Mouse (Mus musculus): ENCODE data around the gene Tbc1d23.

Gene Tbc1d23

GRCm38 (mm10) chr16:57163694-57164093 is 67.6 kb downstream of the Tbc1d23 start:
- DNase-seq (ENCODE audit: low read depth, low spot score): no peak

DNA sequence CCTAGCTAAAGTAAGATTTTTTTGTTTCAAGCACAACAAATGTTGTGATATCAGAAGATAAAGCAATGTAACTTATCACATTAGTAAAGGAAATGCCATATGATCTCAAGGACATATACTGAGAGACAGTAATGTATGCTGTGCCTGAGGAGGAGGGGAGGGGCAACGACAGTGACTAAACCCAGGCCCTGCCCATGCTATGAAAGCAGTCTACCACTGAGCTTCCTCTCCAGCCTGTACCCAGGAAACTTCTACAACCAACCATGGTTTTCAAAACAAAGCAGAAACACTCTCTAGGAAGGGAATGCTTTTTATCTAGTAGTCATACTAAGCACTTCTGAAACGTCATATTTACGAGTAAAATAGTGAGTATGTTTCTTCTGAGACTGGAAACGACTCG is 68.5 kb downstream of the Tbc1d23 start:
- no peak for DNase-seq (ENCODE audit: low read depth, low spot score)

DNA sequence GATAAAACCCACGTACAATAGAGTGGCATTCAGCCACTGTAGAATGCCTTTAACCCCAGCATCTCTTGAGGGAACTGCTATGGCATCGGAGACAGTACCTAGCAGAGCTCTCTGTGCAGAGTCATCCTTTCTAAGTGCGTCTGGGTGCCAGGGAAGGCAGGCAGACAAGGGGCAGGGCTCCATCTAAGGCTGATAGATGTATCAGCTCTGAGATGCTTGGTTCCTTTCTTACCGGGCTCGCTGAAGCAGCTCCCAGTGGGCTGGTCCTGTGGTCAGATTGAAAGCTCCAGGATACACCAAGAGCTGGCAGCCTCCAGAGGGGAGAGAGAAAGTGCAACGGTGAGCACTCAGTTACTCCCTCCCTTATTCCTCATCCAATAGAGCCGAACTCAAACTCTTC is 71.5 kb downstream of the Tbc1d23 start:
- DNase-seq (ENCODE audit: low read depth, low spot score): no peak

DNA sequence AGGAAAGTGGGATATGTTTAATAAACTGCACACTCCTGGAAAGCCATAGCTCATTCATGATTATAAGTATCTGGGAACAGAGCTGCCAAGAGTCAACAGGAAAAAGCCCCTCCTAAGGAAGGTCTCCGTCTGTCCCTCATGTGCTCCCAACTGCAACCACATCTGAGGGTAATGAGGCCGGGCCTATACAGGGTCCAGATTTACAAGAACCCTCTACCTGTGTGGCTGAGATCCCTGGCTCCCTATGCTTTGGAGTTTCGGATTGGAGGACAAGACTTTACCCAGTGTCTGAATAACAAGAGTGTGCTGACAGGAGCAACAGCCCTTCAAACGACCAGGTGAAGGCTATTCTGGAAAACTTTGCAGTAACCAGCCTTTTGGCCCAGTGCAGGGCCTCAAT is 73.6 kb downstream of the Tbc1d23 start:
- DNase-seq (ENCODE audit: low read depth, low spot score): no peak

DNA sequence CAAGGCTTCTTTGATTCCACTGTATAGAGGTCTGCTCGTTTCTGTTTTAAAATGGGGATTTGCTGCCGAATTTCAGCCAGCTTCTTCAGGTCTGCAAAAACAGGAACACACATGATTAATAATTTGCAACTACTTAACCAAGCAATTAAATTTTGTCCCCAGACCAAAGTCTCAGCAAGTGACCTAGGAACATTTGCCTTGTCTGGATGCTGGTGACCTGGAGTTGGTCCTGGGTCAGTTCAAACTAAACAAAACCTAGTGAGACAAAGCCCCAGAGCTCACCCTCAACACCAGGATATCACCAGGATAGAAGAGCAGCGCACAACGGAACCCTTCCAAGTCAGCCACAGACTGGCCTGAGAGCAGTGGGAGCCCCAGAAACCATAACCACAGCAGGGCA is 74.2 kb downstream of the Tbc1d23 start:
- no peak for DNase-seq (ENCODE audit: low read depth, low spot score)

DNA sequence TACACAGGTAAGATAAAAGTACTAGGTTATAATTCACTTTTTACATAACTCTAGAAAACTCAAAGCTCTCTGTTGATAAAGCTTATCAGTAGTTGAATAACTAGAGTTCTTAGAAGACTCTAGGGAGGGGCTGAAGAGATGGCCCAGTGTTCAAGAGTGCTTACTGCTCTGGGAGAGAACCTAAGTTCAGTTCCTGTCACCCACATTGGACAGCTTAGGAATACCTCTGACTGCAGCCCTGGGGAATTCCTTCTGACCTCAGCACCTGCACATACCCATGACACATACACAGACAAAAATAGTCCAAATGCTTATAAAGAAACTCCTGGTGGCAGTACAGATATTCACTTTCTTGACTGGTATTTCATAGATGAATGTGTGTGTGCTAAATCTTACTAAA is 75.4 kb downstream of the Tbc1d23 start:
- DNase-seq (ENCODE audit: low read depth, low spot score): no peak

GRCm38 (mm10) chr16:57151437-57151836 is 79.9 kb downstream of the Tbc1d23 start:
- DNase-seq (ENCODE audit: low read depth, low spot score): no peak

DNA sequence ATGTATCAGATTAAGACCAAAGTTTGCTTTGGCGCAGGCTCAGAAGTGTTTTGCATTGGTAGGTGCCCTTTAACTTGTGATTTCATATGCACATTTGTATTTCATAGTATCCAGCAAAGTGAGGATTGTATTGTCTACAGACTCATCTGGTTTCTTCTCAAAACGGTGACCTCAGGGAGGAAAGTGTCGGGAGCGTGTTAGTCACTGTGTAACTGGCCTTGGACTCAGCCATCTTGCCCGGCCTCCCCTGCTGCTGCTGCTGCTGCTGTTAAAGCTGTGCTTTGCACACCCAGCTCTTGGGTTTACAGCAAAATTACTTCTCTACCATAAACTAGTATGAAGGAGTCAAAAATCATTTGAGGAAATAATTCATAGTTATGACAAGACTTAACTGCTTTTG is 86.6 kb downstream of the Tbc1d23 start:
- DNase-seq (ENCODE audit: low read depth, low spot score): no peak

GRCm38 (mm10) chr16:57133611-57134010 is 97.7 kb downstream of the Tbc1d23 start:
- no peak for DNase-seq (ENCODE audit: low read depth, low spot score)

- DNase-seq (ENCODE audit: low read depth, low spot score): no peak
Measured at GRCm38 (mm10) chr16:57132326-57132725, 99.0 kb downstream of the Tbc1d23 start.

DNA sequence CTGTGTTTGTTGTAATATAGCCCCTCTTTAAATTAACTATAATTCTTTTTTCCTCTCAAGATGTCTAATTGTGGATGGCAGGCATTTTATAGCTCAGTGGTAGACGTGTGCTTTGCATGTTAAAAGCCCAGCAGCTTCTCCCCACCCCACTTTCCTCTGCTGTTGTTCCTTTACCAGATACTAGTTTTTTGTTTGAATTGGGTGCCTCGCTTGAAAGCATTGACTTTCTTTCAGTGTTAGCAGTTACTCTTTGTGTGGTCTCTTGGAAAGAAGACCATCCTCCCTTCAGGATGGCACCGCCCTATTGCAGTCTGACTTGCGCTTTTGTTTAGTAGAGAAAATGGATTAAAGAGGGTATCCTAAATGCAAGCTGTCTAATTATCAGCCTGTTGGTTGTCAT is 99.8 kb downstream of the Tbc1d23 start:
- DNase-seq (ENCODE audit: low read depth, low spot score): no peak

- DNase-seq (ENCODE audit: low read depth, low spot score): no peak
Measured at GRCm38 (mm10) chr16:57130752-57131400, 100.4 kb downstream of the Tbc1d23 start.

DNA sequence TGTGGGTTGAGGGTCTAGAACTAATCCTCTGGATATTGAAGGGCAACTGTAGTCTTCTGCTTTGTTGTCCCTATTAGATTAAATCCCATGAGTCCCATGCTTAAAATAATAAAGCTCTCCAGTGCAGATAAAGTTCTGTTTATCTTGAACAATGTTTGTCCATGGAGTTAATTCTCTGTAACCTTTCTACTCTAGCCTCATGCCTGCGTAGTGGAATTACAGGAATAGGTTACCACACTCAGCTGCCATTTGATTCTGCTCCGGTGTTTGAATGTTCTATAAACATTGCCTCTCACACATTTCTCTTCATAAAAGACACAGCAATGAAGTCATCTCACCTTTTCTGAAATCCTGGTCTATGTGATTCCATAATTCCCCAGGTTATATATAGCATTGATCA is 103.5 kb downstream of the Tbc1d23 start:
- DNase-seq (ENCODE audit: low read depth, low spot score): no peak

- DNase-seq (ENCODE audit: low read depth, low spot score): no peak
Measured at GRCm38 (mm10) chr16:57126268-57126667, 105.0 kb downstream of the Tbc1d23 start.

DNA sequence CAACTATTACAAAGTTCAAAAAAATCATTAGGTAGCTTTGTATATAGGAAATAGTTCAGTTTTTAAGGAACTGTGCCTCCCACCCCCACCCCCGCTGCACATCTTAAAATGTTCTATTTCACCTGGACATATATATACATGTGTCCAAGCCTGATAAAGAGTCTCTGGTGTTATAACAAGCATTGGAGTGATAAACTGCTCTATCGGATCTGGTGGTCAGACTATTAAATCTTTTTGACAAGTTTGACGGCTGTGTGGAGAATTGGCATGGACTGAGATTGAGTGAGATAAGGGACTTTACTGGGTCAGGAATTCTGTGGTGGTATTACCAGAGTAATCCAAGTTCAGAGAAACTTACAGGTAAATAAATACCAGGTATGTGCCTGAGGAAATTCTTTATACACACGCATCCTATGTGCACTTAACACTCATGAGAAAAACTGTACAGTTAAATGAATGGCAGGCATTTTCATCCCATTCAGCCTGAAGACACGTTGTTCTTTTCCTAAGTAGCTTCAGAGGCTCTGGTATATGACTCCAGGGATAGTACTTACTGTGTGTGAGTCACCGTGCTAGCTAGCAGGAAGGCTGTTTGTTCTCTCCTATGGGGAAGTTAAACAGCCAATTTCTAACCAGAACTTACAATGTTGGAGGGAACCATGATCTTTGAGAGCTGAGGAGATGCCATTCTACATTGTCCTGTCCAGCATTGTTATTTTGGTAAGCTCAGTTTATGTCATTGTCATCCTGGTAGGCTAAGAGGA is 108.4 kb downstream of the Tbc1d23 start:
- DNase-seq (ENCODE audit: low read depth, low spot score): no peak

DNA sequence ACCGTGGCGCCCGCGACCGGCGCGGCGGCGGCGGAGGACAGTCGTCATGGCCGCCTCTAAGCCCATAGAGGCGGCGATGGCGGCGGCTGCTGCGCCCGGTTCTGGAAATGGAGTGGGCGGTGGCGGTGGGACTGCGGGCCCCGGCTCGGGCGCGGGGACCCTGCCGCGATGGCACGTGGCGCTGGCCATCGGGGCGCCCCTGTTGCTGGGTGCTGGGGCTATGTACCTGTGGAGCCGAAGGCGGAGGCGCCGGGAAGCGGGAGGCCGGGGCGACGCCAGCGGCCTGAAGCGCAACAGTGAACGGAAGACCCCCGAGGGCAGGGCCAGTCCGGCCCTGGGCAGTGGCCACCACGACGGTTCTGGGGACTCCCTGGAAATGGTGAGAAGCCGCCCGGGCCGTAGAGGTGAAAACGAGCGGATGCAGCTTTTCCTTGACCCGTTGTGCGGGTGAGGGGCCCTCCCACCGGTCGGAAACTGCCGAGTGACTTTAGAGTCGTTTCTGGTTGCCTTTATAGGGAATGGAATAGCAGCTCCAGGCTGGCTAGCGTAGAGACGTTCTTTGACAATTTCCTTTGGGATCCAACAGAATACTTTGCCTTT is 109.4 kb downstream of the Tbc1d23 start:
- DNase-seq (ENCODE audit: low read depth, low spot score): no peak

DNA sequence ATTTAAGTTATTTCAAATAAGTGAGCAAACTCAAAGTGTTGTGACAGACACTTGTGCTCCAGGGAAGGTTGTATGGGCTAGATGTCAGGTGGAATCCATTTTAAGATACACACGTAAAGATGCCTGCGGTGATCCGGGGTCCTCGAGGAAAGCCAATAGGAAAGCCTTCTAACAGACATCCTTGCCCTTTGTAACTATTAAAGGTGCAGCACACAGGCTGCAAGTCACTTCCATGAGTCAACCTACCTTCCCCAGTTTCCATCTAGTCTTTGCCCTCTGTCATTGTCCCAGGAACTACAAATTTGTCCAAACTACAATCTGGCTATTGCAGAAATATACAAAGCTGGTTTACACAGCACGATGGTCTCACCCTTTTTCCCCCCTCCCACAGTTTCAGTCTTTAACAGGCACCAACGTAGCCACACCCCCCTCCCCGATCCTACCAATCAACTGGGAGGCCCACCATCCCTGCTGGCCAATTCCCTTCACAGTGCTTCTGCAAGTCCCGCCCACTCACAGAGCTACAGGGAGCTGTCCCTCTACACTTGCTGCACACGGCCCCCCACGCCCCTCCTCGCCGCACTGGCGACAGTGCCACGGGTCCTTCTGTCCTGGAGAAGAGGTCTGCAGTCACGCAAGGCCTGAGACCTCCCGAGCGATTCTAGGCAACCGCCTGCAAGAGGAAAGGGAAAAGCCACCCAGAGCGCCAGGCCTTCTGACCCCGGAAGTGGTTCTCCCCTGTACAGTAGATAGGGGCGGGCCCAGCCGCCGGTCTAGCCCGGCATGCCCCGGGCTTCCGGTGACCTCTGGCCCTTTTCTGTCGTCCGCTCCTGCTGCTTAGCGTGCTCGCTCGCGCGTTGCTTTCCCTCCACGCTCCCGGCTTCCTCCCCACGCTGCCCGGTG is 110.1 kb downstream of the Tbc1d23 start, which contains the start of gene Tomm70a:
Tomm70a (plus strand) TSS at position 791 of the 903 bp plus-strand sequence.
- DNase-seq (ENCODE audit: low read depth, low spot score): peak; percentile 94

All from mesoderm, embryonic 11.5 days (tissue).